Mouse (Mus musculus) activated CD4-positive, CD25-positive, alpha-beta regulatory T cell (primary cell): Measurements from ENCODE around the gene Zfp712. TPM values are rescaled to one million over a fixed set of nuclear protein-coding genes. Genes with fewer than 3 reads are reported as not detected.

Experiments
- polyA plus RNA-seq, 2 experiments: library from polyadenylated mRNA; unstranded; fragments of 100-300 nt; shearing (Covaris generic); gene quantifications; one replicate each; pipeline ENCODE4 v1.2.1; 2017

Gene Zfp712
- 1 to 10 TPM; 5.3 to 6.5 TPM for polyA plus RNA-seq

GRCm38 (mm10) chr13:67060786-67061358 is at the start of gene Zfp712:
Gene Zfp712, minus strand, starts transcription at chr13:67061170.

GRCm38 (mm10) chr13:67108194-67108820 is 47.3 kb upstream of the Zfp712 start, which contains the start of gene Gm28557:
Gene Gm28557, minus strand, starts transcription at chr13:67108604.

GRCm38 (mm10) chr13:67097876-67098275 is 36.9 kb upstream of the Zfp712 start, which contains the start of gene Zfp708:
Gene Zfp708, minus strand, starts transcription at chr13:67097976.

Other genes starting within 250 kb of the Zfp712 start
- gene Gm10767, start 156.3 kb downstream of the Zfp712 start, polyA plus RNA-seq = 1 to 10 TPM; 1.0 to 2.1 TPM
- gene Zfp708, start 36.8 kb upstream of the Zfp712 start, polyA plus RNA-seq = 1 to 10 TPM; 2.7 to 5.8 TPM
- 1 to 10 TPM; 2.0 to 4.2 TPM for gene Gm28557, start 47.4 kb upstream of the Zfp712 start, polyA plus RNA-seq
- under 1 TPM; 0.10 to 0.25 TPM for gene Rslcan18, start 55.1 kb upstream of the Zfp712 start, polyA plus RNA-seq
- gene Zfp759, start 60.5 kb upstream of the Zfp712 start, polyA plus RNA-seq = 1 to 10 TPM; 1.4 to 2.4 TPM
- 10 to 100 TPM; 14.0 to 14.2 TPM for gene Rsl1, start 112.0 kb upstream of the Zfp712 start, polyA plus RNA-seq
- 1 to 10 TPM; 3.7 to 6.1 TPM for gene Zfp455, start 133.3 kb upstream of the Zfp712 start, polyA plus RNA-seq
- 1 to 10 TPM in 1 of 2 experiments, under 1 TPM in 1; 0.58 to 2.5 TPM for gene Zfp458, start 217.3 kb upstream of the Zfp712 start, polyA plus RNA-seq
- under 1 TPM in 1 of 2 experiments, not detected in 1; 0.68 TPM for gene Zfp457, start 245.3 kb upstream of the Zfp712 start, polyA plus RNA-seq